Mouse (Mus musculus): ENCODE measurements around the gene Vmn2r16. TPM values are rescaled to one million over a fixed set of nuclear protein-coding genes. Genes with fewer than 3 reads are reported as not detected.

Vmn2r16 gene
- not detected in 2 replicates for polyA plus RNA-seq (2015; fragmentation: Nextera tagmentation; extraction: Ambion mirVana)

DNA sequence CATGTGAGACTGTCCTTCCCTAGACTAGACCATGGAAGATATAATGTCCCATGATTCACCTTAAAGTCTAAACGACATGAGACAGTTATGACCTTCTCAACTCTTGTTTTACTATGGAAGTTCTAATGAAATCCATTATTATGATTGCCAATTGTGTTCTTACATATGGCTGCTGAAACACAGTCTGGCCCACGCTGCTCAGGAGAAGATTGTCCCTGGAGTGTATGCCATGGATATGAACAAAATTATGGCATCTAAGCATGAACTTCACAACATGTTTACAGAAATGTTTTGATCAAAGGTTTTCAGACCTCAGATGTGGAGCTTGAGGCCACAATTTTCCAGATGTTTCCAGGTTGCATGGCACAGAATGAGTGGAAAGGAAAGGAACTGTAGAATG, at the start of gene Vmn2r16:
Gene Vmn2r16 (plus strand): TSS at position 301 of the 400 bp plus-strand sequence.
- H3K27me3 ChIP-seq (replicated peaks; ENCODE audit: control insufficient read depth, insufficient read depth, low read length) = no peaks in the 10 kb centered on the region
- peaks cover 14% of the 10 kb centered on the region for H3K9me3 ChIP-seq (ENCODE audit: control insufficient read depth, low read length)
- H3K9ac ChIP-seq (replicated peaks; ENCODE audit: low read depth, low read length) = no peak within 1 kb of the TSS
- ATAC-seq = no peak
- H3K27ac ChIP-seq (ENCODE audit: low read length) = no peak within 1 kb of the TSS
- no peaks in the 10 kb centered on the region for H3K4me1 ChIP-seq (replicated peaks; ENCODE audit: control insufficient read depth, insufficient read depth, low read length)
- no peaks in the 10 kb centered on the region for H3K36me3 ChIP-seq (ENCODE audit: control insufficient read depth, insufficient read depth)
- no peak within 1 kb of the TSS for H3K4me2 ChIP-seq (ENCODE audit: low read length)
- H3K4me3 ChIP-seq (replicated peaks; ENCODE audit: low read length) = no peak within 1 kb of the TSS
- WGBS = 45% methylated on average over 2 of the region's 2 CpGs

GRCm38 (mm10) chr5:109294655-109295054, 35.3 kb upstream of the Vmn2r16 start:
- ATAC-seq = no peak
- WGBS = 85% methylated on average over 3 of the region's 3 CpGs

DNA sequence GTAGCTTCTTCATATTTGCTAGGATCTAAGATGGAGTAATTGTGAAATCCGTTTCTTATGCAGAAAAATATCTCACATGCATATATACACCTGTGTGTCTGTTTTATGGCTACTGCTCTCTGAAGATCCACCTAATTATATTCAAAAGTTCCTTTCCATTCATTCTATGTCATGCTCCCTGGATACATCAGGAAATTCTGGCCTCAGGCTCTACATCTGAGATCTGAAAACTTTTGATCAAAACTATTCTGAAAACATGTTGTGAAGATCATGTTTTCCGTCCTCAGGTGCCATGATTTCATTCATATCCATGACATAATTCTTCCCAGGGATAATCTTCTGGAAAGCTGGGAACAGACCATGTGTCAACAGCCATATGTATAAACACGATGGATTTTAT, 32.4 kb upstream of the Vmn2r16 start, which contains the start of gene Vmn2r15:
Gene Vmn2r15 (minus strand): TSS at position 101 of the 400 bp plus-strand sequence.
- no peak within 1 kb of the TSS for H3K4me3 ChIP-seq (replicated peaks; ENCODE audit: low read length)
- 57% methylated on average over 3 of the region's 3 CpGs for WGBS
- H3K9ac ChIP-seq (replicated peaks; ENCODE audit: low read depth, low read length) = no peak within 1 kb of the TSS
- H3K4me2 ChIP-seq (ENCODE audit: low read length) = no peak within 1 kb of the TSS
- ATAC-seq = no peak
- H3K27me3 ChIP-seq (replicated peaks; ENCODE audit: control insufficient read depth, insufficient read depth, low read length) = no peaks in the 10 kb centered on the region
- H3K9me3 ChIP-seq (ENCODE audit: control insufficient read depth, low read length) = peaks cover 4% of the 10 kb centered on the region; the same call in 1 of the 2 replicates
- H3K4me1 ChIP-seq (replicated peaks; ENCODE audit: control insufficient read depth, insufficient read depth, low read length) = no peaks in the 10 kb centered on the region
- H3K36me3 ChIP-seq (ENCODE audit: control insufficient read depth, insufficient read depth) = no peaks in the 10 kb centered on the region
- H3K27ac ChIP-seq (ENCODE audit: low read length) = no peak within 1 kb of the TSS

More at GRCm38 (mm10) chr5:109294655-109295054, 35.3 kb upstream of the Vmn2r16 start:
- Histone ChIP-seq H3K4me3 (replicated peaks; ENCODE audit: low read length) (no peak overlapping the region), H3K9me3 (ENCODE audit: control insufficient read depth, low read length) (peaks cover 4% of the 10 kb centered on the region; the same call in 1 of the 2 replicates), H3K27ac (ENCODE audit: low read length) (no peak overlapping the region), H3K27me3 (replicated peaks; ENCODE audit: control insufficient read depth, insufficient read depth, low read length) (no peaks in the 10 kb centered on the region), H3K36me3 (ENCODE audit: control insufficient read depth, insufficient read depth) (no peaks in the 10 kb centered on the region), H3K4me1 (replicated peaks; ENCODE audit: control insufficient read depth, insufficient read depth, low read length) (no peaks in the 10 kb centered on the region), H3K9ac (replicated peaks; ENCODE audit: low read depth, low read length) (no peak overlapping the region), H3K4me2 (ENCODE audit: low read length) (no peak overlapping the region)

- no peak for ATAC-seq
- no peaks in the 10 kb centered on the region for H3K36me3 ChIP-seq (ENCODE audit: control insufficient read depth, insufficient read depth)
- no peaks in the 10 kb centered on the region for H3K4me1 ChIP-seq (replicated peaks; ENCODE audit: control insufficient read depth, insufficient read depth, low read length)
- no peak within 1 kb of the TSS for H3K4me2 ChIP-seq (ENCODE audit: low read length)
- no peak within 1 kb of the TSS for H3K4me3 ChIP-seq (replicated peaks; ENCODE audit: low read length)
- no peak within 1 kb of the TSS for H3K9ac ChIP-seq (replicated peaks; ENCODE audit: low read depth, low read length)
- no peak within 1 kb of the TSS for H3K27ac ChIP-seq (ENCODE audit: low read length)
- peaks cover 2% of the 10 kb centered on the region for H3K9me3 ChIP-seq (ENCODE audit: control insufficient read depth, low read length)
- WGBS = 61% methylated on average over 2 of the region's 2 CpGs
- no peaks in the 10 kb centered on the region for H3K27me3 ChIP-seq (replicated peaks; ENCODE audit: control insufficient read depth, insufficient read depth, low read length)
These were observed 89.4 kb downstream of the Vmn2r16 start, which contains the start of gene Vmn2r17 for GRCm38 (mm10) chr5:109419388-109419787. Gene Vmn2r17 (plus strand): TSS chr5:109419688.

Other genes starting within 250 kb of the Vmn2r16 start
- gene Vmn2r12, start 232.2 kb upstream of the Vmn2r16 start, polyA plus RNA-seq (2015; fragmentation: Nextera tagmentation; extraction: Ambion mirVana) = not detected in 2 replicates
- gene Vmn2r13, start 138.0 kb upstream of the Vmn2r16 start, polyA plus RNA-seq (2015; fragmentation: Nextera tagmentation; extraction: Ambion mirVana) = not detected in 2 replicates
- gene Vmn2r14, start 105.5 kb upstream of the Vmn2r16 start, polyA plus RNA-seq (2015; fragmentation: Nextera tagmentation; extraction: Ambion mirVana) = not detected in 2 replicates
- gene Vmn2r15, start 32.5 kb upstream of the Vmn2r16 start, polyA plus RNA-seq (2015; fragmentation: Nextera tagmentation; extraction: Ambion mirVana) = not detected in 2 replicates
- gene Vmn2r17, start 89.5 kb downstream of the Vmn2r16 start, polyA plus RNA-seq (2015; fragmentation: Nextera tagmentation; extraction: Ambion mirVana) = not detected in 2 replicates
- gene Crlf2, start 228.8 kb downstream of the Vmn2r16 start, polyA plus RNA-seq (2015; fragmentation: Nextera tagmentation; extraction: Ambion mirVana) = 10.9 and 11.4 TPM in 2 replicates